Mouse (Mus musculus) regulatory T cell (primary cell): ENCODE measurements around the gene Ahcyl2.
"Not testable (repeated sequence)": the region's sequence is repeated elsewhere in the genome, so short reads cannot be mapped to it uniquely, and the experiment has no call there.

ENCODE experiments used
- in situ Hi-C: fragments of 300-600 bp; cut with MboI, MseI; formaldehyde crosslinking; loops from one replicate; pipeline ENCODE4 v1.15.1; 2025; ENCODE audit warnings: high pct_unique_total_duplicates

The Ahcyl2 gene

DNA sequence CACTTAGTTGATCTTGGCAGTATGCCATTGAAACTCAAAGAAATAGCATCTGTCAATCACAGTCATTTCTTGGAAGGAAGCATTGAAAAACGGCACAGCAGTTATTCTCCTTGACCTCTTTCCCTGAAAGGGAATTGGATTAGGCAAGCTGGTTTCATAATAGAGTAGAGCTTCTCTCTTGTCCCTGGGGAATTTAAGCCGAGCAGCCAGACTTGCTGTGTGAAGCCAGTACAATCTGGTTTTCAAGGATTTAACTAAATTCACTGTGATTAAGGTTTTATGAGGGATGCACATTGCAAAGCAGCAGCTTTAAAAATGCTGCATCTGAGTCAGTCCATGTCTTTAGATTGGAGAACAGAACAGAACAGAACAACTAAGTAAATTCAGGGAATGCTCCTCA is 46.8 kb downstream of the Ahcyl2 start:
- in situ Hi-C loops: no loop called here

DNA sequence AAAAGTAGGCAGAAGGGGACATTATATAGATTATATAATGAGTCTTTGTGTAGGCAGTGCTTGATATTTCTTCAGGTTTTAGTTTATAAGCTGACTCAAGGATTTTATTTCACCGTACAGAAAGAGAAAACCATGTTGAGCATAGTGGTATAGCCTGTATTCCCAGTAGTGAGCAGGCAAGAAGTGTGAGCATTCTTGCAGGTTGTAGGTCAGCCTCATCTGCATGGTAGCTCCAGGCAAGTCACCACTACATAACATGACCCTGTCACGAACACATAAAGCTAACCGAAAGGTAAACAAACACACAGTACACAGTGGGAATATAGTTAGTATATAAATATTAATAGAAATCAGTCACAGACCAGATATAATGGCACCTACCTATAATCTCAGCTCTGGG is 47.2 kb downstream of the Ahcyl2 start:
- in situ Hi-C loops: no loop called here

DNA sequence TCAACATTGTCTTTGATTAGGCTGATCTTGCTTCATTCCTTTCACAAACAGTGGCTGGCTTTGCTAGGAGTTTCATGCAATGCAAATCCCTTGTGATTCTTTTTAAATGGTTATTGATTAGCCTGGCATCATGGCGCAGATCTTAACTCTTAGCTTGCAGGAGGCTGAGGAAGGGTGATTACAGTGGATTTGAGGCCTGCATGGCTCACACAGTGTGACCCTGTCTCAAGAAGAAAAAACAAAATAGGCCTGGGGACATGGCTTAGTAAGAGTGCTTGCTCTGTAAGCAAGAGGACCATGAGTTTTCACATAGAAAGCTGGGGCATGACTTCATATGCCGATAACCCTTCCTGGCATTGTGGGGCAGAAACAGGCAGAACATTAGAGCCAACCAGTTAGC is 47.8 kb downstream of the Ahcyl2 start:
- in situ Hi-C loops: no loop called here

GRCm38 (mm10) chr6:29816371-29816770 is 48.6 kb downstream of the Ahcyl2 start:
- in situ Hi-C loops: not testable (repeated sequence)

- in situ Hi-C loops: no loop called here
Measured at GRCm38 (mm10) chr6:29819309-29819708, 51.5 kb downstream of the Ahcyl2 start.

GRCm38 (mm10) chr6:29820314-29820713 is 52.5 kb downstream of the Ahcyl2 start:
- in situ Hi-C loops: loop anchor here (5.0 kb wide), 1 partner anchor 43 kb away; no protein-coding TSS in a partner anchor

DNA sequence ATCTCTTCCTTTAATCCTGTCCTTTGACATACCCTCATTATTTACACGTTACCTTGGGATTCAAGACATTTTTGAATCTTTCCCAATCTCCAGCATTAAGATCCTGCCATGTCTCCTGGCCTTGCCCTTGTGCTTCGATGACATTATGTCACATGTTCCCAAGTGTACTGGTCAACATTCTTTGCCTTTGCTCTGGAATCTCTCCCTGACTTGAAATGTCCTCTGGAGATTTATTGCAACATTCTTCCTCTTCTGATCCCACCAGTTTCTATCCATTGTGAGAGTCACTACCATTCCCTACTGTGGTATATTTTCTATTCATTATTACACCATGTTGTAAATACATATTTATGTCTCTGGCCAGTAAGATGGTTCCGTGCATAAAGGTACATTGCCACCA is 53.1 kb downstream of the Ahcyl2 start:
- in situ Hi-C loops: loop anchor here (5.0 kb wide), 1 partner anchor 44 kb away; no protein-coding TSS in a partner anchor

GRCm38 (mm10) chr6:29821770-29822169 is 54.0 kb downstream of the Ahcyl2 start:
- in situ Hi-C loops: loop anchor here (5.0 kb wide), 1 partner anchor 44 kb away; no protein-coding TSS in a partner anchor

- in situ Hi-C loops: no loop called here
Measured at GRCm38 (mm10) chr6:29825302-29825701, 57.5 kb downstream of the Ahcyl2 start.

DNA sequence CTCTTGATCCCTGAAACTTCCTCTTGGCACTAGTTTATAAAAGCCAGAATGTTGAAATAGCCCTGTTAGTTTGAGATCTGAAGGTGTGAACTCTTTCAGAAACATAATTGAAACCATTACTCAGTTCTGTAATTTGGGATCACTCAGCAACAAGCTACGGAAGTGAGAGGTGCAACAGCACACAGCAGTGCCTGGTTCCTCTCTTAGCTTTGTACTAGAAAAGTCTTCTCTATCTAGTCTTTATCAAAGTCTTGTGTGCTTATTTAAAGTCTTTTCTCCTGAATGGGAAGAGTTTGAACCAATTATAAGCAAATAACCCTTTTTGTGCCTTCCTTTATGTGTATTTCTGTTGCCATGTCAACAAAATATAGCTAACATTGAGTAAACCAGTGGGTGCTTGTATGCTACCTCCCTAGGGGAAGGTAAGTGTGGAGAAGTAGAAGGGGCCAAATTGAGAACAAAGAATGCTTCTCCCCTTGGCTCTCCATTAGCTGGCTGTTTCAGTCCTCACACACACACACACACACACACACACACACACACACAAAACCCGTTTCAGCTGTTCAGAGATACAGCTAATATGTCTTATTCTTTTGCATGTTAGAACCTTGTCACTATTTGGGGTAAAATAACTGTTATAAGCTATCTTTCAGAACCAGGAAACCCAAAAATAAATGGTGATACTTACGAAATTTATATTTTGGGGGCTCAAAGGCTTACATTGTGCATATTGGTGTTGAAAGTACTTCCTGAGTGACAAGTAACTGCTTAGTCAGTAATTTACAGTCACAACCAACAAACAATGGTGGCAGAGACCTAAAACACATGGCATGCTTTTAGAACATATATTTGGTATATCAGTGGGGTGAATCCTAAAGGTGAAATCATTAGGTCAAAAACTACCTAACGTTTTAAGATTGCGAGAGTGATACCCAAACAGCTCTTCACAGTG is 59.8 kb downstream of the Ahcyl2 start:
- in situ Hi-C loops: no loop called here

DNA sequence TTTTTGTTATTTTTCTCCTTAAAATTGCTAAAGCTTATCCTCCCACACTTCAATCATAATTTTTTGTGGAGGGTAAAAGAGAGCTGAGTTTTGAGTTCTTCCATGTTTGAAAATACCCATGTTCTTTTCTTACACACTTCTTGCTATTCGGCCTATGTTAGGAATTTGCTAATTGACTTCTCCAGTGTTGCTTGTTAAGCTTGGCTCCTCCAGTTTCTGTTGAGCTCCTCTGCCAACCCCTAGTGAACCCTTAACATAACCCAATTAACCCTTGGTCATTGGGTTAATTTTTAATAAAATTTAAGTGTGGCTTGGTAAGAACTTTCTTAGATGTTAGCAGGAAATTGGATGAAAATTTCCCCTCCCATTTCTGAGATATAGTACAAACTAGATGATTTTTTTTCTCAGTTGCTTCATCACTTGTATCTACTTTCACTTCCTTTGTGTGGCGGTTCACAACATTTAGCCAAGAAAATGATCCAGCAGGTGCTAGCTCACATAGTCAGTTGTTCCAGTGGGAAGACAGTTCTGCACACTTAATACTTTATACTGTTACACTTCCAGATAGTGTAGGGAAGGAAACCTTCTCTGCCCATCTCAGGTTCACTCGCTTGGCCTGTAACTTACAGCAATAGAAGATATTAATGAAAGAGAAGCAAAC is 60.9 kb downstream of the Ahcyl2 start:
- in situ Hi-C loops: no loop called here

- in situ Hi-C loops: no loop called here
Measured at GRCm38 (mm10) chr6:29832356-29832755, 64.5 kb downstream of the Ahcyl2 start.

- in situ Hi-C loops: no loop called here
Measured at GRCm38 (mm10) chr6:29833117-29833516, 65.3 kb downstream of the Ahcyl2 start.

GRCm38 (mm10) chr6:29833568-29834255 is 65.9 kb downstream of the Ahcyl2 start:
- in situ Hi-C loops: no loop called here

- in situ Hi-C loops: no loop called here
Measured at GRCm38 (mm10) chr6:29835543-29836177, 67.8 kb downstream of the Ahcyl2 start.

DNA sequence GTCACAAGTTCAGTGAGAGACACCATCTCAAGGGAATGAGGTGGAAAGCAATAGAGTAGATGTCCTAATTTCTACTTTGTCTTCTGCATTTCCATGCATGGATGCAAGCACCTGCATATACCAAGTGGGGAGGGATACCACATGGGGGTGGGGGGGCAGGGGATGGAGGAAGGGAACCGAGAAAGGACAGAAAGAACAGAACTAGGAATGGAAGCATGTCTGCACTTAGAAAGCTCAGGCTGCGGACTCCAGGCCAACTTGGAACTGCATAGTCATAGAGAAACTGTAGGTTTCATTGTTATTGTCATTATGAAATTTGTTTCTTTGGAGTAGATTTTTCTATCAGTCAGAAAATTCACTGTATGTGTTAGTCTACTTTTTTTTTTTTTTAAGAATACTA is 69.8 kb downstream of the Ahcyl2 start:
- in situ Hi-C loops: no loop called here

DNA sequence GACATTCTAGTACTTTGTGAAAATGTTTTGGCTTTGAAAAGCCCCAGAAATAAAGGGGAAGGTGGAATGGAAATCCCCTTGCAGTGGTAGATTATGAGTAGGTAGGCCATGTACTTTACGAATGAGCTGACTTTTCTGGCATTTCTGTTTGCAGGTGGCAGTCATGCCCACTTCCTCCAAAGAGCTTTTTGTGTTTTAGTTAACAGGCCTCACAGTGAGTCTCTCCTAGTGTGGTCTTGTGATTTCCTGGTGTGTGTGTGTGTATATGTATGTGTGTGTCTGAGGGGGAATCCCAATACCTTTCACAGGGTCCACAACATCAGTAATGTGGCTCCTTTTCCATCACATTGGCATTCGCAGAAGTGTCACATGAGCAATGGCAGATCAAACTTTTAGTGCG is 70.7 kb downstream of the Ahcyl2 start:
- in situ Hi-C loops: no loop called here

DNA sequence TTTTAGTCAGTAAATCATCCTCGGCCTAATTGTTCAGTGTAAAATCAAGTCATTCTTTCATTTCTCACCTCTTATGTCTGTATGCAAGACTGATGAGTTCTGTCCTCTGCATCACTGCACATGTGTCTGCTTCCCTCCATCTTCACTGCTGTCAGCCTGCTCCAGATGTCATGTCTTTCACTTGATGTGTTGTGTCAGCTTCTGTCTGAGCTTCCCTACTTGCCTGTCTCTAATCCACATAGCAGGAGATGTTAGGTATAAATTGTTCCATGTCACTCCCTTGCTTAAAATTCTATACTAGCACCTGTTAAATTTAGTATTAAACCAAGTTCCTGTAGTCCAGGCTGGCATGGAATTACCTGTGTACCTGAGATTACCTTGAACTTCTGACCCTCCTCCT is 72.2 kb downstream of the Ahcyl2 start:
- in situ Hi-C loops: no loop called here

DNA sequence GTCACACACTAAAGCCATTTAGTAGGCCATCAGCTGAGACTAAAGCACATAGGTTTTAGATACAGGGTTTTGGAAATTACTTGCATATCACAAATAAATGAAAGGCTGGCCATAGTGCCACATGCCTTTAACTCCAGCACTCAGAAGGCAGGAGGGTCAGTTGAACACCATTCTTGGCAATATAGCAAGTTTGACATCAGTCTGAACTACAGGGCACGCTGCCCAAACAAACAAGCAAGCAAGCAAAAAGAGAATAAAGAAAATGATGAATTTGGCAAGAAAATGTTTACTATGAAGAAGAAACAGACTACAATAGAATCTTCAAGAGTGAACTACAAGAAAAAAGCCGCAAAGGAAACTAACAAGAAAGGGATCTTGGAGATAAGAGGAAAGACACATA is 73.7 kb downstream of the Ahcyl2 start:
- in situ Hi-C loops: no loop called here

DNA sequence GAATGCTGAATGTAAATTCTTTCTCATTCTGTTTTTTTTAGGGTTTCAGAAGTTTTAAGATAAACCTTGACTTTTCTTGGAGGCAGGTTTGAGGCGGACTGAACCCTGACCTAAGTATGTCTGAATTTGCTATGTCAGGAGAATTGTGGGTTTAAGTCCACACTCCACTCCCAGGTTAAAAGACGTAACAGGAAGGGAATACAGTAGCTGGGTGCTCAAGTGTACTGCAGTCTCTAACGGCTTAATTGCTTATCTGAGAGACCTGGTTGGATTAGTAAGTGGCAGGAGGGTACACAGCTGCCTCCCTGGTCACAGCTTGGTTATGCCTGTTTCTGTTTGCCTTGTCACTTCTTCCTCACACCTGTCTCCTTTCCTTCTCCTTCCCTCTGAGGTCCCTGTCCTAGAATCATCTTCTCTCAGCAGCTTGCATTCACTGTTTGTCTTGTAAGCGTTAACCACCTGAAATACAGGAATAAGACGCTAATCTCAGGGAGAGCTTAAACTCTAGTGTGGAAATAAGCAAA is 79.9 kb downstream of the Ahcyl2 start:
- in situ Hi-C loops: no loop called here

- in situ Hi-C loops: no loop called here
Measured at GRCm38 (mm10) chr6:29848808-29849207, 81.0 kb downstream of the Ahcyl2 start.
